Mouse (Mus musculus) liver, postnatal 0 days (tissue): ENCODE data around the gene Sgpp1.

ENCODE experiments used
- CTCF ChIP-seq: sonication (generic); IDR thresholded peaks from 2 replicates; pipeline ENCODE4 v1.5.1; 2016; ENCODE audit warnings: antibody characterized with exemption, low read depth
- EP300 ChIP-seq: IDR thresholded peaks from 2 replicates; pipeline ENCODE4 v1.6.1; 2016; ENCODE audit warnings: antibody characterized with exemption, low read depth, mild to moderate bottlenecking

DNA sequence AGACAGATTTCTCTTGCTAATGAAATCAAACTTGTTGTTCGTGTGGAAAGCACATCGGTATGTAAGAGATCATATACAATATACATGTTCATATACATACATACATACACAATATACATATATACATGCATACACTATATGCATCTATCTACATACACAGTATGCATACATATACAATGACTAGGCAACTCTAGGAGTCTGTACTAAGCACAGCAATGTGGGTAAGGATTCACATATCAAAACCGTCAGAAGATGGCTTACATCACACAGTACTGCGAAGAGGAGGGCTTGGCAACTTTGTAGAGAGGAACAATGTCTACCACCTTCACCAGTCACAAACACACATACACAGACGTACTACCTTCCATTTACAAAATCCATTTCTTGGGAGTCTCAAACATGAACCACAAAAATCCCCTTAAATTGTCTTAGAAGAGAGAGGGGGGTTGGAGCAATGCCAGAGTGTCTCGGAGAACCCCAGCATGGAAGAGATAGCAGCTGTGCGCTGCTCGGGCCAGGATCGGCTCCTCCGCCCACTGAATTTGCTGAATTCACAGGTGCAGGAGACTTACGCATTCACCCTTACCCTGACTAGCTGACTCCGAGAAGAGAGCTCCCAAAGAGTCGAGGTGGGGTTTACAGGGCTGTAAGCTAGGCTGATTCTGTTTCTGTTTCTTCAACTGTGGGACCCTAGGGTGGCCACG lies 10.8 kb downstream of the Sgpp1 start:
- TF ChIP-seq CTCF (no peak), EP300 (no peak)
